Mouse (Mus musculus): ENCODE measurements around the gene C330007P06Rik. TPM values are rescaled to one million over a fixed set of nuclear protein-coding genes. Genes with fewer than 3 reads are reported as not detected.

Gene C330007P06Rik
- polyA plus RNA-seq, 1 experiment from 2014 or later, result 31.9 TPM

DNA sequence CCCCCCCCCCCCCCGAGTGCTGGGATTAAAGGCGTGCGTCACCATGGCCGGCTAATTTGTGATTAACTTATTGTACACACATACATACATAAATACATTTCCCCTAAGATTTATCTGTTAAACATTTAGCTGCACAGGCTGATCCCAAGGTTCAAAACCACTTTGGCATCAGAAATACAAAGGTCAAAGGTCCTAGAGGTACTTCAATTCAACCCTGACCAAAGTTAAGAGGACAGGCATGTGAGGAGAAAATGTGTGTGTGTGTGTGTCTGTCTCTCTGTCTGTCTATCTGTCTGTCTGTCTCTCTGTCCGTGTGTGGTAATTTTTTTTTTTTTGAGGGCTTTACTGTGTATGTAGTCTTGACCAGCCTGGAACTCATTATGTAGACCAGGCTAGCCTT is 47.0 kb downstream of the C330007P06Rik start:
- DNase-seq (ENCODE audit: low spot score) (no peak), ATAC-seq (ENCODE audit: low read depth) (no peak)
- WGBS, result 93% methylated on average over 5 of the region's 5 CpGs
- Histone ChIP-seq H3K27ac (replicated peaks; ENCODE audit: low read depth, low read length) (no peak overlapping the region), H3K27me3 (replicated peaks; ENCODE audit: control insufficient read depth, insufficient read depth, low read length) (no peaks in the 10 kb centered on the region), H3K4me1 (ENCODE audit: control insufficient read depth, insufficient read depth, low read length) (no peaks in the 10 kb centered on the region), H3K36me3 (ENCODE audit: control insufficient read depth, insufficient read depth, low read length) (no peaks in the 10 kb centered on the region), H3K4me2 (ENCODE audit: low read depth, low read length) (no peak overlapping the region), H3K4me3 (ENCODE audit: low read depth, low read length) (no peak overlapping the region), H3K9ac (ENCODE audit: low read depth, low read length) (no peak overlapping the region), H3K9me3 (ENCODE audit: control insufficient read depth, low read length) (no peaks in the 10 kb centered on the region)

DNA sequence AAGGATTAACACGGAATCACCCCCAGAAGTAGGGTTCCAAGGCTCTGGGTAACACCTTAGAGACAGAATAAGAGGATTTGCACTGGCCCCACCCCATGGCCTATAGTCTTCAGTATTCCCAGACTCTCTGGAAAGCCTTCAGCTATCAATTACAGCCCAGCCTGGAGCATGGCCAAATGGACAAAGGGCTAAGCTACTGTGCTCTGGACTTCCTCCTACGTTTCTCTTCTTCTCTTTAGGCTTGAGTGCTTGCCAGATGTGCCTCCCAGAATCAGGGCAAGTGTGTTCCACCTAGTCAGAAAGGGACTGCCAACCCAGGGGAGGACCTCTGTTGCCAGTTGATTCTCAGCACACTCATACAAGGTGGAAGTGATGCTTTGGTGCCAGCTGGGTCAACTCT is 48.9 kb downstream of the C330007P06Rik start:
- H3K9ac ChIP-seq (ENCODE audit: low read depth, low read length), result no peak overlapping the region

DNA sequence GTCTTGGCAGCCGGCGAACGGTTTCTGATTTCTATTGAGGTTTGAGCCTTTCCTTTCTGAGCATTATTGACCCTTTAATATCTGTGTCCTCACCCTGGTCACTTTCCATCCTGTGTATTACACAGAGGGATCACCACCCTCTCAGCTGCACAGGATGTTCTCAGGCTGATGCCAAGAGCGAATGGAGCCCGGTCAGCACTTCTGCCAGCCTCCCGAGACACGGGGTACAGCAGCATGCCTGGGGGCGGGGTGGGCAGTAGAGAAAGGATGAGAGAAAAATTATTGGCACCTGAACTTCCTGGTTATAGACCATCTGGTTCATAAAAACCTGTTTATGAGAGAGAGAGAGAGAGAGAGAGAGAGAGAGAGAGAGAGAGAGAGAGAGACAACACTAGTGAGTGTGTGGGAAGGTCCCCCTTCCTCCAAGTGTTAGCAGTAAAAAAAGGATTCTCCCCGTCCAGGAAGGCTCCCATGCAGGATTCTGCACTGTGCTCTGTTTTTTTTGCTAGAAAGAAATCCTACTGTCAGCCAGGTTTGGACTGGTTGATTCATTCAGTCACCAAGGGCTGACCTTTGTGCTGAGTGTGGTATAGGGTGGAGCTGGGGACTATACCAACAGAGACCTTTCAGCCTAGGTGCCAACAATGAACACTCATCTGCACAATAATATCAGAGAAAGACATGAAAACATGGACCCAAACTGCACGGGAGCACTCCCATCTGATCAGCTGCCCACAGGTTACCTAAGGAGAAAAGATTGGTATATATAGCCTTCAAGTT is 49.8 kb downstream of the C330007P06Rik start:
- 80% methylated on average over 10 of the region's 10 CpGs for WGBS
- H3K4me2 ChIP-seq (ENCODE audit: low read depth, low read length), result no peak overlapping the region

More for the DNA sequence above, 48.9 kb downstream of the C330007P06Rik start:
- no peaks in the 10 kb centered on the region for H3K4me1 ChIP-seq (ENCODE audit: control insufficient read depth, insufficient read depth, low read length)
- H3K36me3 ChIP-seq (ENCODE audit: control insufficient read depth, insufficient read depth, low read length), result no peaks in the 10 kb centered on the region
- H3K27me3 ChIP-seq (replicated peaks; ENCODE audit: control insufficient read depth, insufficient read depth, low read length), result no peaks in the 10 kb centered on the region
- WGBS, result 64% methylated on average over 2 of the region's 2 CpGs
- no peak overlapping the region for H3K27ac ChIP-seq (replicated peaks; ENCODE audit: low read depth, low read length)
- no peaks in the 10 kb centered on the region for H3K9me3 ChIP-seq (ENCODE audit: control insufficient read depth, low read length)
- H3K4me3 ChIP-seq (ENCODE audit: low read depth, low read length), result no peak overlapping the region
- ATAC-seq (ENCODE audit: low read depth) (no peak), DNase-seq (ENCODE audit: low spot score) (no peak)
- no peak overlapping the region for H3K4me2 ChIP-seq (ENCODE audit: low read depth, low read length)

DNA sequence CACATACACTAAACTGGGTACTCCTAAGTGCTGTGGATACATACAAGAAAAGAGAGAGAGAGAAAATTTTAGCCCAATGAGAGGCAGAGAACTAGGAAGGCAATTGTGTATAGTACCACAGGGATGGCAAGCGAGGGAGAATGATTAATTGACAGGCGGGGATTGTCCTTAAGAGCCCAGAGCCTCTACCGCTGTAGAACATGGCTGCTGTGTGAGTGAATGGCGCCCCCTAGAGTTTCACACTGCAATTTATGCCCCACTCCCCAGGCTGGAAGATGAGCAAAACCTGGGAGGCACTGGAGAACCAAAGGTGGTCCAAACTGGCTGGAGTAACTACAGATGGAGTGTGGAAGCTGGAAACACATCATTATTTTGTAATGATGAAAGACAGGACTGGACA is 53.7 kb downstream of the C330007P06Rik start:
- Histone ChIP-seq H3K36me3 (ENCODE audit: control insufficient read depth, insufficient read depth, low read length) (no peaks in the 10 kb centered on the region), H3K4me1 (ENCODE audit: control insufficient read depth, insufficient read depth, low read length) (no peaks in the 10 kb centered on the region), H3K4me2 (ENCODE audit: low read depth, low read length) (no peak overlapping the region), H3K27me3 (replicated peaks; ENCODE audit: control insufficient read depth, insufficient read depth, low read length) (no peaks in the 10 kb centered on the region), H3K9me3 (ENCODE audit: control insufficient read depth, low read length) (no peaks in the 10 kb centered on the region), H3K27ac (replicated peaks; ENCODE audit: low read depth, low read length) (no peak overlapping the region), H3K4me3 (ENCODE audit: low read depth, low read length) (no peak overlapping the region), H3K9ac (ENCODE audit: low read depth, low read length) (no peak overlapping the region)
- DNase-seq (ENCODE audit: low spot score) (peak; percentile 41), ATAC-seq (ENCODE audit: low read depth) (0 out of 2 replicates have a peak, but pooled peaks have one; percentile 23)
- 25% methylated on average over 4 of the region's 4 CpGs for WGBS

More for the DNA sequence above, 49.8 kb downstream of the C330007P06Rik start:
- H3K27me3 ChIP-seq (replicated peaks; ENCODE audit: control insufficient read depth, insufficient read depth, low read length), result no peaks in the 10 kb centered on the region
- H3K9ac ChIP-seq (ENCODE audit: low read depth, low read length), result no peak overlapping the region
- H3K4me3 ChIP-seq (ENCODE audit: low read depth, low read length), result no peak overlapping the region
- no peaks in the 10 kb centered on the region for H3K4me1 ChIP-seq (ENCODE audit: control insufficient read depth, insufficient read depth, low read length)
- no peak overlapping the region for H3K27ac ChIP-seq (replicated peaks; ENCODE audit: low read depth, low read length)
- no peaks in the 10 kb centered on the region for H3K36me3 ChIP-seq (ENCODE audit: control insufficient read depth, insufficient read depth, low read length)
- DNase-seq (ENCODE audit: low spot score) (no peak), ATAC-seq (ENCODE audit: low read depth) (no peak)
- H3K9me3 ChIP-seq (ENCODE audit: control insufficient read depth, low read length), result no peaks in the 10 kb centered on the region

DNA sequence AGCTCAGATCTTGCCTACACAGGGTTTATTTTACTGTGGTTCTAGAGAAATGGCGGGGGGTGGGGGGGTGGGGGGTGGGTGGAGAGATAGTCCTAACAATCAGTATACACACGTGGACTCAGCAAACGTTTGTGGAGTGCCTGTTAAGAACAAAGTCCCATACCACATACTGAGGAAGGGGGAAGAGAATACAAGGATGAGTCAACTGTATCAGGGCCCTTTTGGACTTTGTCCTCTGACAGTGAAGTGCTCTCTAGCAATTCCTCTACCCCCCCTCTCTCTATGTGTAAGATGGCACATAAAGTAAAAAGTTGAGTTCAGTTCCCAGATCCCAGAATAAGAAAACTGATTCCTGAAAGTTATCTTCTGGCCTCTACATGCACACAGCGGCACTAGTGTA is 54.3 kb downstream of the C330007P06Rik start:
- Histone ChIP-seq H3K4me1 (ENCODE audit: control insufficient read depth, insufficient read depth, low read length) (no peaks in the 10 kb centered on the region), H3K4me2 (ENCODE audit: low read depth, low read length) (no peak overlapping the region), H3K27ac (replicated peaks; ENCODE audit: low read depth, low read length) (no peak overlapping the region), H3K4me3 (ENCODE audit: low read depth, low read length) (no peak overlapping the region), H3K9me3 (ENCODE audit: control insufficient read depth, low read length) (no peaks in the 10 kb centered on the region), H3K9ac (ENCODE audit: low read depth, low read length) (no peak overlapping the region), H3K27me3 (replicated peaks; ENCODE audit: control insufficient read depth, insufficient read depth, low read length) (no peaks in the 10 kb centered on the region), H3K36me3 (ENCODE audit: control insufficient read depth, insufficient read depth, low read length) (no peaks in the 10 kb centered on the region)
- ATAC-seq (ENCODE audit: low read depth), result no peak
- no peak for DNase-seq (ENCODE audit: low spot score)
- WGBS, result 63% methylated on average over 4 of the region's 4 CpGs

DNA sequence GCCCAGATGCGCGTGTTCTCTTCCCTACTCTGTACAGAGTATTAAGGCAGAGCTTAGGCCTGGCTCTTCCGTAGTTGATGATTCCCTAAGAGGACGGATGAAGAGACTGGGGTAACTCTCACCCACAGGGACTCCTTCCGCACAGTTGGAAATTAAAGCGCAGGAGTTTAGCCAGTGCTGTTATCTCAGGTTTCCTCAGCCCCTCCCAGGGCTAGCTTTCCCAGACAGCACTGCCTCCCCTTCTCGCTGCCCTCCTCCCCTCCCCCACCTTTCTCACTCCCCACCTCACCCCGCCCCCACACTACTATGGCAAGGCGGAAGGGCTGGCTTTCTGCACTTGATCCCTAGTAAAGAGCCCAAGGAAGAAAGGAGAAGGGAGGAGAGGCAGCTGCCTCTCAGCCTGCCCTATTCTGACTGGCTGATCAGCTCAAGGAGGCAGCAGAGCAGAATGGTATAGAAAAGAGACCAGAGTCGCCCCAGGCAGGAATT is 56.9 kb downstream of the C330007P06Rik start:
- 18% methylated on average over 9 of the region's 10 CpGs for WGBS
- no peaks in the 10 kb centered on the region for H3K4me1 ChIP-seq (ENCODE audit: control insufficient read depth, insufficient read depth, low read length)
- H3K27me3 ChIP-seq (replicated peaks; ENCODE audit: control insufficient read depth, insufficient read depth, low read length), result no peaks in the 10 kb centered on the region
- no peaks in the 10 kb centered on the region for H3K9me3 ChIP-seq (ENCODE audit: control insufficient read depth, low read length)
- H3K4me2 ChIP-seq (ENCODE audit: low read depth, low read length), result peak overlapping the region; percentile 50
- H3K4me3 ChIP-seq (ENCODE audit: low read depth, low read length), result peak overlapping the region; percentile 16
- ATAC-seq (ENCODE audit: low read depth) (peak; percentile 82), DNase-seq (ENCODE audit: low spot score) (peak; percentile 62)
- peak overlapping the region; percentile 49; the same call in 1 of the 2 replicates for H3K27ac ChIP-seq (replicated peaks; ENCODE audit: low read depth, low read length)
- H3K9ac ChIP-seq (ENCODE audit: low read depth, low read length), result peak overlapping the region; percentile 25; the same call in 1 of the 2 replicates
- H3K36me3 ChIP-seq (ENCODE audit: control insufficient read depth, insufficient read depth, low read length), result no peaks in the 10 kb centered on the region

DNA sequence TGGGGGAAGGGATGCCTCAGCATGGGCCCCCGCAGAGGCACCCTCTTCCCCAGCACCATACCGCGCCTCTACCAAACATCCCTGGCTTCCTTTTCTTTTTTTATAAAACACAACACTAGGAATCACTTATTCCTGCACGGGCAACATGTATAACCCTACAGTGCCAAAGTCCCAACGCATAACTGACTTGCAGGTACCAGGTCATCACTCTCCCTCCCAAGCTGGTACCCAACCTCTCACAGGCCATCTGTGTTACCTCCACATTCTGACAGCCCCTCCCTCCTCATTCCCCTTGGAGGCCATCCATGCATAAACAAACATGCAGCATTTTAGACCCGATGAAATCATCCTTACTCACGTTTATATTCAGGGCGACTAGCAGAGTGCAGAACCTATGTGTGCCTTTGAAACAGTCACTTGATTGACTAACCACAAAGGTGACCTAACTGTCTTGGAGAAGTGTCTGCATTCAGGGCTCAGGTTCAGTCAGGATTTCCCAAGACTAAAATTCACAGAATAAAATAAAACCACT is 57.5 kb downstream of the C330007P06Rik start:
- Histone ChIP-seq H3K4me1 (ENCODE audit: control insufficient read depth, insufficient read depth, low read length) (no peaks in the 10 kb centered on the region), H3K27ac (replicated peaks; ENCODE audit: low read depth, low read length) (peak overlapping the region; percentile 49; the same call in 1 of the 2 replicates), H3K36me3 (ENCODE audit: control insufficient read depth, insufficient read depth, low read length) (no peaks in the 10 kb centered on the region), H3K27me3 (replicated peaks; ENCODE audit: control insufficient read depth, insufficient read depth, low read length) (no peaks in the 10 kb centered on the region), H3K9me3 (ENCODE audit: control insufficient read depth, low read length) (no peaks in the 10 kb centered on the region), H3K4me2 (ENCODE audit: low read depth, low read length) (peak overlapping the region; percentile 50), H3K9ac (ENCODE audit: low read depth, low read length) (peak overlapping the region; percentile 25; the same call in 1 of the 2 replicates), H3K4me3 (ENCODE audit: low read depth, low read length) (peak overlapping the region; percentile 16)
- no peak for DNase-seq (ENCODE audit: low spot score)
- WGBS, result 32% methylated on average over 8 of the region's 8 CpGs
- ATAC-seq (ENCODE audit: low read depth), result no peak; the same call in 1 of the 2 replicates

DNA sequence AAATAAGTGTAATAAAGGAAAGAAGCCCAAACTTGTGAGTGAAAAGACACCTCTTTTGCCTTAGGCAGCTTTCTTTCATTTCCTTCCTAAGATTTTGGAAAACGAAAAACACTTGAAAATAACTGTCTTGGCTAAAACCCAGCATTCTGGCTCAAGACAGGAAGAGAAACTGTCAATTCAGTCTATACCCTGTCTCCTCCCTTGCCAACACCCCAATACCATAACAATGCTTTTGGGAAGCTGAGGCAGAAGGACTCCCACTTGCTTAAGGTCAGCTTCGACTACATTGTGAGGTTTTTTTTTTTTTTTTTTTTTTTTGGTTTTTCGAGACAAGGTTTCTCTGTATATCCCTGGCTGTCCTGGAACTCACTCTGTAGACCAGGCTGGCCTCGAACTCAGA is 58.5 kb downstream of the C330007P06Rik start:
- 72% methylated on average over 3 of the region's 4 CpGs for WGBS
- Histone ChIP-seq H3K27ac (replicated peaks; ENCODE audit: low read depth, low read length) (no peak overlapping the region), H3K27me3 (replicated peaks; ENCODE audit: control insufficient read depth, insufficient read depth, low read length) (no peaks in the 10 kb centered on the region), H3K4me1 (ENCODE audit: control insufficient read depth, insufficient read depth, low read length) (no peaks in the 10 kb centered on the region), H3K36me3 (ENCODE audit: control insufficient read depth, insufficient read depth, low read length) (no peaks in the 10 kb centered on the region), H3K4me3 (ENCODE audit: low read depth, low read length) (no peak overlapping the region), H3K9ac (ENCODE audit: low read depth, low read length) (no peak overlapping the region), H3K9me3 (ENCODE audit: control insufficient read depth, low read length) (no peaks in the 10 kb centered on the region), H3K4me2 (ENCODE audit: low read depth, low read length) (no peak overlapping the region)
- no peak for DNase-seq (ENCODE audit: low spot score)
- ATAC-seq (ENCODE audit: low read depth), result no peak
